In genomic region chr2:31182786-31183330, GRCm38 (mm10) we compare ENCODE assay signal across 26 mouse cellular contexts. TPM values are rescaled to one million over a fixed set of nuclear protein-coding genes. Genes with fewer than 3 reads are reported as not detected.
DNase-seq lines count a peak whose midpoint lies in the region; ATAC-seq and TF ChIP-seq lines count a peak whose summit lies in the region.
"Had no signal": no experiment of that assay in that cellular context is flagged by ENCODE, and none has a peak within 500 bp of the region (broad histone marks: within the 10 kb centered on the region; RNA-seq: fewer than 3 reads in every experiment).

No protein-coding gene starts in this region.

- no peak overlapping the region for H3K4me3 ChIP-seq in MEL (ENCODE audit: control insufficient read depth in 1 of 2, insufficient read depth in 1 of 2, low read depth in 2 of 2, low read length in 2 of 2)
- no peak overlapping the region for H3K4me3 ChIP-seq in intestine, embryonic 16.5 days (ENCODE audit: low read length)
- H3K4me3 ChIP-seq: embryonic facial prominence, embryonic 13.5 days; embryonic facial prominence, embryonic 15.5 days; erythroblast, embryonic 14.5 days; forebrain, embryonic 10.5 days; forebrain, embryonic 12.5 days had no signal

- no peak overlapping the region for H3K4me2 ChIP-seq in intestine, embryonic 16.5 days (ENCODE audit: low read depth, low read length)
- H3K4me2 ChIP-seq: embryonic facial prominence, embryonic 13.5 days; embryonic facial prominence, embryonic 15.5 days; forebrain, embryonic 12.5 days had no signal

- peaks cover 0 to 12% of the 10 kb centered on the region in 2 experiments; a peak in 3 of 4 replicates for H3K36me3 ChIP-seq in MEL (ENCODE audit: control insufficient read depth in 1 of 2, insufficient read depth in 2 of 2, low read length in 2 of 2)
- peaks cover 15% of the 10 kb centered on the region for H3K36me3 ChIP-seq in intestine, embryonic 16.5 days (ENCODE audit: control insufficient read depth, insufficient read depth, low read length)

- no peak overlapping the region for H3K9ac ChIP-seq in MEL (ENCODE audit: control insufficient read depth, low read depth, low read length, poor library complexity, severe bottlenecking)
- H3K9ac ChIP-seq in intestine, embryonic 16.5 days (ENCODE audit: low read depth, low read length): no peak overlapping the region
- H3K9ac ChIP-seq: embryonic facial prominence, embryonic 13.5 days; embryonic facial prominence, embryonic 15.5 days; forebrain, embryonic 12.5 days had no signal

- peaks cover 4 to 10% of the 10 kb centered on the region in 2 experiments for H3K4me1 ChIP-seq in MEL (ENCODE audit: control insufficient read depth in 1 of 2, insufficient read depth in 2 of 2, low read length in 2 of 2)
- peaks cover 4% of the 10 kb centered on the region for H3K4me1 ChIP-seq in intestine, embryonic 16.5 days (ENCODE audit: control insufficient read depth, insufficient read depth, low read length)
- H3K4me1 ChIP-seq: embryonic facial prominence, embryonic 13.5 days; forebrain, embryonic 10.5 days; forebrain, embryonic 12.5 days had no signal

- TF ChIP-seq EP300 in MEL (IDR thresholded peaks at IDR 0.05; ENCODE audit: low read depth in 1 of 2, low read length in 2 of 2): peak in 1 of 2 experiments; percentile 23; a peak in 2 of 4 replicates

- H3K9me3 ChIP-seq in MEL (replicated peaks; ENCODE audit: insufficient read depth, low read length): no peaks in the 10 kb centered on the region
- H3K9me3 ChIP-seq in intestine, embryonic 16.5 days (ENCODE audit: control insufficient read depth, low read length): no peaks in the 10 kb centered on the region
- H3K9me3 ChIP-seq: embryonic facial prominence, embryonic 13.5 days; embryonic facial prominence, embryonic 15.5 days; forebrain, embryonic 10.5 days; forebrain, embryonic 12.5 days; G1E had no signal

- H3K79me2 ChIP-seq in MEL (ENCODE audit: control insufficient read depth, insufficient read depth, low read length, poor library complexity): no peaks in the 10 kb centered on the region

- TF ChIP-seq CTCF in MEL (IDR thresholded peaks at IDR 0.05 in 2 of 3, conservative IDR thresholded peaks at IDR 0.05 in 1 of 3; ENCODE audit: control insufficient read depth in 1 of 3, insufficient read depth in 1 of 3, low read depth in 2 of 3, low read length in 3 of 3, poor library complexity in 1 of 3, severe bottlenecking in 1 of 3): no peak

- peak; percentile 76 for ATAC-seq in intestine, embryonic 16.5 days
- 0 out of 2 replicates have a peak, but pooled peaks have one; percentile 19 for ATAC-seq in megakaryocyte-erythroid progenitor cell, adult 5-6 weeks (replicated peaks; ENCODE audit: low FRiP score, low TSS enrichment, poor library complexity, severe bottlenecking)
- ATAC-seq: CD4-positive, CD25-positive, alpha-beta regulatory T cell, adult 4 months; forebrain, embryonic 14.5 days; forebrain, embryonic 16.5 days had no signal

- H3K27me3 ChIP-seq in MEL (ENCODE audit: control insufficient read depth in 1 of 2, insufficient read depth in 2 of 2, low read length in 2 of 2): no peaks in the 10 kb centered on the region
- no peaks in the 10 kb centered on the region for H3K27me3 ChIP-seq in intestine, embryonic 16.5 days (replicated peaks; ENCODE audit: control insufficient read depth, insufficient read depth, low read length)
- H3K27me3 ChIP-seq: CH12.LX; embryonic facial prominence, embryonic 13.5 days; embryonic facial prominence, embryonic 15.5 days; forebrain, embryonic 12.5 days had no signal

- DNase-seq in MEL (ENCODE audit: low read depth, low spot score): peak; percentile 59
- DNase-seq in urinary bladder, postnatal 25 days (ENCODE audit: low spot score): no peak
- no peak for DNase-seq in thymus, postnatal 36 days
- DNase-seq: adrenal gland, adult 2 months; adrenal gland, postnatal 10 days; adrenal gland, postnatal 25 days; B cell, adult 2 months; cerebellum, adult 11 months; cerebellum, adult 18-20 months; cerebellum, adult 8-10 months; cerebellum, adult 9-11 months; cerebellum, postnatal 14 days; cerebellum, postnatal 36 days; embryo, embryonic 11 days had no signal

- no peak for TF ChIP-seq POLR2A in MEL (IDR thresholded peaks at IDR 0.05; ENCODE audit: control insufficient read depth in 1 of 2, insufficient read depth in 1 of 2, low read depth in 1 of 2, low read length in 2 of 2, poor library complexity in 1 of 2)

- 75% methylated on average over 6 of the region's 6 CpGs for WGBS in intestine, embryonic 16.5 days

- H3K27ac ChIP-seq in MEL (ENCODE audit: control insufficient read depth, low read depth, low read length): no peak overlapping the region
- H3K27ac ChIP-seq in intestine, embryonic 16.5 days (ENCODE audit: low read length): 0 out of 2 replicates have a peak overlapping the region, but pooled peaks have one; percentile 9
- H3K27ac ChIP-seq: embryonic facial prominence, embryonic 13.5 days; embryonic facial prominence, embryonic 15.5 days; forebrain, embryonic 10.5 days; forebrain, embryonic 12.5 days had no signal

- TF ChIP-seq RAD21 in MEL (IDR thresholded peaks at IDR 0.05; ENCODE audit: low read depth, low read length): no peak

TF ChIP-seq in MEL, 35 proteins besides CTCF, POLR2A, EP300 and RAD21 (continues in another document):
- no peak for TF ChIP-seq CHD1 (IDR thresholded peaks at IDR 0.05; ENCODE audit: low read depth, low read length)
- no peak for TF ChIP-seq BHLHE40 (IDR thresholded peaks at IDR 0.05; ENCODE audit: borderline replicate concordance, low read depth, low read length)
- TF ChIP-seq ZC3H11A (IDR thresholded peaks at IDR 0.05; ENCODE audit: low read depth, low read length): no peak
- no peak for TF ChIP-seq ZNF384 (IDR thresholded peaks at IDR 0.05; ENCODE audit: low read depth, low read length)
- no peak for TF ChIP-seq RCOR1 (IDR thresholded peaks at IDR 0.05; ENCODE audit: low read depth, low read length)
- no peak for TF ChIP-seq SMC3 (IDR thresholded peaks at IDR 0.05; ENCODE audit: low read depth, low read length)
- TF ChIP-seq POLR2AphosphoS5 (IDR thresholded peaks at IDR 0.05; ENCODE audit: borderline replicate concordance, low read depth, low read length): no peak
- TF ChIP-seq TAL1 (IDR thresholded peaks at IDR 0.05; ENCODE audit: low read length): no peak
- TF ChIP-seq MXI1 (IDR thresholded peaks at IDR 0.05; ENCODE audit: low read depth, low read length): peak; percentile 43; the same call in 1 of the 2 replicates
- no peak for TF ChIP-seq ELF1 (IDR thresholded peaks at IDR 0.05; ENCODE audit: low read depth, low read length)
- TF ChIP-seq TBP (IDR thresholded peaks at IDR 0.05; ENCODE audit: low read depth, low read length): no peak
- TF ChIP-seq USF2 (IDR thresholded peaks at IDR 0.05; ENCODE audit: borderline replicate concordance in 1 of 2, insufficient read depth in 1 of 2, low read depth in 1 of 2, low read length in 2 of 2): no peak
- TF ChIP-seq MAFK (IDR thresholded peaks at IDR 0.05; ENCODE audit: borderline replicate concordance, low read depth, low read length): no peak
- TF ChIP-seq GABPA (IDR thresholded peaks at IDR 0.05; ENCODE audit: low read depth, low read length): no peak
- TF ChIP-seq NELFE (IDR thresholded peaks at IDR 0.05; ENCODE audit: low read depth, low read length): no peak
- TF ChIP-seq JUND (IDR thresholded peaks at IDR 0.05; ENCODE audit: low read depth, low read length): no peak
- TF ChIP-seq CHD2 (IDR thresholded peaks at IDR 0.05; ENCODE audit: low read length): no peak
- no peak for TF ChIP-seq SIN3A (IDR thresholded peaks at IDR 0.05; ENCODE audit: low read length)
- no peak for TF ChIP-seq TCF12 (IDR thresholded peaks at IDR 0.05; ENCODE audit: low read depth, low read length)
- TF ChIP-seq NRF1 (IDR thresholded peaks at IDR 0.05; ENCODE audit: insufficient read depth, low read depth, low read length, poor library complexity, severe bottlenecking): no peak
- TF ChIP-seq ETS1 (IDR thresholded peaks at IDR 0.05; ENCODE audit: low read depth, low read length): peak; percentile 46; the same call in 1 of the 2 replicates
- TF ChIP-seq POLR2AphosphoS2 (IDR thresholded peaks at IDR 0.05; ENCODE audit: low read length): no peak
- peak; percentile 69 for TF ChIP-seq GATA1 (IDR thresholded peaks at IDR 0.05; ENCODE audit: low read depth, low read length)
- peak; percentile 48; the same call in 1 of the 2 replicates for TF ChIP-seq MAX (IDR thresholded peaks at IDR 0.05; ENCODE audit: low read length)
- no peak for TF ChIP-seq ZKSCAN1 (IDR thresholded peaks at IDR 0.05; ENCODE audit: low read depth, low read length)
- TF ChIP-seq MAZ (IDR thresholded peaks at IDR 0.05; ENCODE audit: low read depth, low read length): no peak
- TF ChIP-seq HCFC1 (IDR thresholded peaks at IDR 0.05; ENCODE audit: low read depth, low read length): no peak
- TF ChIP-seq UBTF (IDR thresholded peaks at IDR 0.05; ENCODE audit: borderline replicate concordance, insufficient read depth, low read depth, low read length): no peak
- TF ChIP-seq USF1 (IDR thresholded peaks at IDR 0.05; ENCODE audit: low read depth, low read length): no peak
- no peak for TF ChIP-seq KAT2A (conservative IDR thresholded peaks at IDR 0.05; ENCODE audit: low read depth, low read length)
- no peak for TF ChIP-seq MYB (IDR thresholded peaks at IDR 0.05; ENCODE audit: low read depth, low read length)
- no peak for TF ChIP-seq MEF2A (IDR thresholded peaks at IDR 0.05; ENCODE audit: extremely low read depth, insufficient replicate concordance, low read depth, low read length, poor library complexity, severe bottlenecking)
- no peak for TF ChIP-seq MYC (IDR thresholded peaks at IDR 0.05; ENCODE audit: low read depth, low read length)

RNA-seq across cellular contexts. Expression of gene Gpr107, which starts 30.7 kb away (rescaled TPM):
- 18.3 and 20.0 TPM in 2 replicates for total RNA-seq in MEL (2012; rRNA removed)
- polyA plus RNA-seq in MEL (2012; ENCODE audit: insufficient read depth in 1 of 2, insufficient read length in 2 of 2, low read depth in 1 of 2, low replicate concordance in 2 of 2, missing spikeins in 1 of 2): 10 to 100 TPM in 1 of 2 experiments, not detected in 1; 16.4 TPM
- polyA plus RNA-seq in intestine, embryonic 16.5 days (2015; fragmentation: Nextera tagmentation; extraction: Ambion mirVana): 30.4 and 32.5 TPM in 2 replicates
- total RNA-seq in megakaryocyte-erythroid progenitor cell, adult 5-6 weeks (2014; fragmentation: Nextera tagmentation): 19.6 and 30.4 TPM in 2 replicates
- 15.0 and 18.2 TPM in 2 replicates for total RNA-seq in megakaryocyte-erythroid progenitor cell, adult 5-6 weeks (2017)

RNA-seq across cellular contexts. Expression of gene Fnbp1, which starts 41.0 kb away (rescaled TPM):
- total RNA-seq in MEL (2012; rRNA removed): 3.4 and 4.7 TPM in 2 replicates
- 10 to 100 TPM in 1 of 2 experiments, not detected in 1; 17.5 TPM for polyA plus RNA-seq in MEL (2012; ENCODE audit: insufficient read depth in 1 of 2, insufficient read length in 2 of 2, low read depth in 1 of 2, low replicate concordance in 2 of 2, missing spikeins in 1 of 2)
- polyA plus RNA-seq in intestine, embryonic 16.5 days (2015; fragmentation: Nextera tagmentation; extraction: Ambion mirVana): 19.0 and 21.1 TPM in 2 replicates
- 30.7 and 46.4 TPM in 2 replicates for total RNA-seq in megakaryocyte-erythroid progenitor cell, adult 5-6 weeks (2014; fragmentation: Nextera tagmentation)
- 16.0 and 36.4 TPM in 2 replicates for total RNA-seq in megakaryocyte-erythroid progenitor cell, adult 5-6 weeks (2017)
